Mouse (Mus musculus) bone marrow, adult 2 months (tissue): ENCODE measurements at regions not wholly inside any gene's neighbourhood (a gene's known extent, or its start where the extent isn't known, plus 50 kb on each side); places are given as distances from the start of the nearest gene placed in this dataset.

Experiments used
- CTCF ChIP-seq: fragments of 200-500 bp; IDR thresholded peaks from 2 replicates; pipeline ENCODE4 v1.5.1; 2011; ENCODE audit warnings: low read length, control low read depth; ENCODE audit not compliant: control insufficient read depth, insufficient read depth
- POLR2A ChIP-seq: fragments of 200-500 bp; IDR thresholded peaks from 2 replicates; pipeline ENCODE4 v1.6.1; 2011; ENCODE audit warnings: low read depth, mild to moderate bottlenecking, control low read depth, low read length, borderline replicate concordance; ENCODE audit not compliant: control insufficient read depth

GRCm38 (mm10) chr9:69835396-69835795, 74.7 kb upstream of the Foxb1 start:
- TF ChIP-seq CTCF (no peak), POLR2A (no peak)
